7 mouse cellular contexts compared by ENCODE assay signal in the genomic region with DNA sequence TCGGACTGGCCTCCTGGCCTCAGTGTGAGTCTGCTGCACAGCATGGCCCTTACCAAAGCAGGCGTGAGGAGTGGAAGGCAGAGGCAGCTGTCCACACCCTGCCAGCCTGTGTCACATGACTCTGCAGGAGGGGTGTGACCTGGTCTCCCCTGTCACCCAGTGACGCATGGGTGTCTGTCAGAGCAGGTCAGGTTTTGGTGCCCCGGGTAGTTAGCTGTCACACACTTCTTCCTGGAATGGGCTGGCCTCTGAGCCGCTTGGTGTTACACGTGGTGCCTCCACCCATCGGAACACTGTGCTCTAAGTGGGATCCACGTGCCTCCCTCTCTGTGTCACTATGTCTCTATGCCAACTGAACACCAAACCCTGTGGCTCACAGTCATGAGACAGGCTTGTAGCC. TPM values are rescaled to one million over a fixed set of nuclear protein-coding genes. Genes with fewer than 3 reads are reported as not detected.
DNase-seq lines count a peak whose midpoint lies in the region; ATAC-seq and TF ChIP-seq lines count a peak whose summit lies in the region.

No protein-coding gene starts in this region.

- WGBS in lung, adult 2 months = 47% methylated on average over 8 of the region's 8 CpGs
- 61% methylated on average over 8 of the region's 8 CpGs for WGBS in intestine, embryonic 15.5 days
- WGBS in stomach, embryonic 15.5 days = 63% methylated on average over 8 of the region's 8 CpGs

- H3K9me3 ChIP-seq in intestine, embryonic 15.5 days = no peaks in the 10 kb centered on the region
- no peaks in the 10 kb centered on the region for H3K9me3 ChIP-seq in stomach, embryonic 15.5 days

- no peak for TF ChIP-seq CTCF in lung, adult 2 months (IDR thresholded peaks at IDR 0.05; ENCODE audit: insufficient read depth, low read length)

- no peak overlapping the region for H3K9ac ChIP-seq in intestine, embryonic 15.5 days
- H3K9ac ChIP-seq in stomach, embryonic 15.5 days = no peak overlapping the region

- no peak overlapping the region for H3K4me2 ChIP-seq in intestine, embryonic 15.5 days (replicated peaks)
- H3K4me2 ChIP-seq in stomach, embryonic 15.5 days = no peak overlapping the region

- no peaks in the 10 kb centered on the region for H3K27me3 ChIP-seq in intestine, embryonic 15.5 days (replicated peaks)
- no peaks in the 10 kb centered on the region for H3K27me3 ChIP-seq in stomach, embryonic 15.5 days (replicated peaks)

- TF ChIP-seq POLR2A in lung, adult 2 months (IDR thresholded peaks at IDR 0.05; ENCODE audit: borderline replicate concordance, extremely low read depth, low read depth, low read length) = no peak

- no peak overlapping the region for H3K27ac ChIP-seq in intestine, embryonic 15.5 days
- 0 out of 2 replicates have a peak overlapping the region, but pooled peaks have one; percentile 18 for H3K27ac ChIP-seq in stomach, embryonic 15.5 days

- peaks cover 23% of the 10 kb centered on the region for H3K4me1 ChIP-seq in lung, adult 2 months (ENCODE audit: control insufficient read depth, insufficient read depth, low read length)
- H3K4me1 ChIP-seq in intestine, embryonic 15.5 days (replicated peaks) = peaks cover 32% of the 10 kb centered on the region
- H3K4me1 ChIP-seq in stomach, embryonic 15.5 days = peaks cover 18% of the 10 kb centered on the region

- no peaks in the 10 kb centered on the region for H3K36me3 ChIP-seq in intestine, embryonic 15.5 days
- H3K36me3 ChIP-seq in stomach, embryonic 15.5 days = no peaks in the 10 kb centered on the region

- peak; percentile 68 for DNase-seq in lung, postnatal 36 days
- no peak for DNase-seq in lung, adult 2 months
- no peak for DNase-seq in thymus, postnatal 10 days (ENCODE audit: low spot score in 2 of 2)
- DNase-seq in retina, postnatal 1 day = no peak

- peak; percentile 43; the same call in 1 of the 2 replicates for ATAC-seq in erythroblast, adult 5-6 weeks (replicated peaks; ENCODE audit: low FRiP score, poor library complexity, severe bottlenecking)
- ATAC-seq in intestine, embryonic 15.5 days = peak; percentile 88
- ATAC-seq in stomach, embryonic 15.5 days (ENCODE audit: insufficient read depth, low FRiP score, low read depth) = peak; percentile 69

- no peak overlapping the region for H3K4me3 ChIP-seq in lung, adult 2 months (replicated peaks; ENCODE audit: extremely low read depth, low read depth, low read length)
- H3K4me3 ChIP-seq in intestine, embryonic 15.5 days (replicated peaks) = no peak overlapping the region
- no peak overlapping the region for H3K4me3 ChIP-seq in stomach, embryonic 15.5 days (replicated peaks)

RNA-seq across cellular contexts. Expression of a gene that starts 34.6 kb away (rescaled TPM):
- polyA plus RNA-seq in lung, adult 2 months (2012; rRNA removed) = 17.6 and 25.5 TPM in 2 replicates
- total RNA-seq in erythroblast, adult 5-6 weeks (2015; ENCODE audit: low replicate concordance) = 18.2 and 26.9 TPM in 2 replicates
- total RNA-seq in erythroblast, adult 5-6 weeks (2017; ENCODE audit: low replicate concordance) = 0.51 and 21.3 TPM in 2 replicates
- polyA plus RNA-seq in intestine, embryonic 15.5 days (2015; fragmentation: Nextera tagmentation; extraction: Ambion mirVana) = 58.8 and 66.9 TPM in 2 replicates
- polyA plus RNA-seq in stomach, embryonic 15.5 days (2015; fragmentation: Nextera tagmentation; extraction: Ambion mirVana) = 74.9 and 80.5 TPM in 2 replicates
